22 mouse cellular contexts compared by ENCODE assay signal in genomic region chr16:94023352-94024280, GRCm38 (mm10). TPM values are rescaled to one million over a fixed set of nuclear protein-coding genes. Genes with fewer than 3 reads are reported as not detected.
DNase-seq lines count a peak whose midpoint lies in the region; ATAC-seq and TF ChIP-seq lines count a peak whose summit lies in the region.
"Had no signal": no experiment of that assay in that cellular context is flagged by ENCODE, and none has a peak within 500 bp of the region (broad histone marks: within the 10 kb centered on the region; RNA-seq: fewer than 3 reads in every experiment).

No protein-coding gene starts in this region.

- H3K79me2 ChIP-seq in CH12.LX (replicated peaks; ENCODE audit: control insufficient read depth, extremely low read depth, insufficient read depth, poor library complexity, severe bottlenecking), result no peaks in the 10 kb centered on the region

- TF ChIP-seq CTCF in lung, embryonic 14.5 days (IDR thresholded peaks at IDR 0.05; ENCODE audit: low read depth), result no peak
- no peak for TF ChIP-seq CTCF in CH12.LX (conservative IDR thresholded peaks at IDR 0.05 in 1 of 2, IDR thresholded peaks at IDR 0.05 in 1 of 2; ENCODE audit: low read depth in 2 of 2, low read length in 2 of 2)
- no peak for TF ChIP-seq CTCF in thymus, adult 2 months (IDR thresholded peaks at IDR 0.05; ENCODE audit: borderline replicate concordance, control insufficient read depth, extremely low read depth, insufficient read depth, low read length, poor library complexity)

- peaks cover 5% of the 10 kb centered on the region; the same call in 1 of the 2 replicates for H3K4me1 ChIP-seq in lung, embryonic 14.5 days (ENCODE audit: insufficient read depth)
- peaks cover 7 to 46% of the 10 kb centered on the region in 2 experiments for H3K4me1 ChIP-seq in CH12.LX (ENCODE audit: control insufficient read depth in 1 of 2, insufficient read depth in 2 of 2)
- H3K4me1 ChIP-seq in thymus, adult 2 months (replicated peaks; ENCODE audit: control insufficient read depth, insufficient read depth, low read length), result no peaks in the 10 kb centered on the region
- H3K4me1 ChIP-seq: forebrain, embryonic 10.5 days; liver, embryonic 15.5 days; midbrain, embryonic 12.5 days had no signal

- 30% methylated on average over 28 of the region's 28 CpGs for WGBS in lung, embryonic 14.5 days
- 64% methylated on average over 28 of the region's 28 CpGs for WGBS in thymus, adult 2 months

- H3K27me3 ChIP-seq in lung, embryonic 14.5 days (ENCODE audit: insufficient read depth, low read length), result no peaks in the 10 kb centered on the region
- no peaks in the 10 kb centered on the region for H3K27me3 ChIP-seq in CH12.LX (replicated peaks)
- no peaks in the 10 kb centered on the region for H3K27me3 ChIP-seq in splenic B cell, adult 2 months (ENCODE audit: control insufficient read depth, insufficient read depth, low read length, poor library complexity, severe bottlenecking)
- no peaks in the 10 kb centered on the region for H3K27me3 ChIP-seq in thymus, adult 2 months (ENCODE audit: control insufficient read depth, insufficient read depth, low read length)
- H3K27me3 ChIP-seq: liver, embryonic 15.5 days; midbrain, embryonic 12.5 days had no signal

- DNase-seq in lung, embryonic 14.5 days, result peak; percentile 56
- no peak for DNase-seq in lung, postnatal 25 days (ENCODE audit: low spot score)
- DNase-seq in CH12.LX (ENCODE audit: extremely low read depth), result no peak
- DNase-seq in splenic B cell, adult 2 months (ENCODE audit: low read depth, low spot score), result peak; percentile 39
- no peak for DNase-seq in adipocyte (ENCODE audit: low spot score)
- DNase-seq in thymus, adult 2 months, result no peak
- DNase-seq in adrenal gland, adult 2 months, result no peak
- DNase-seq: adrenal gland, adult 8-10 months; cerebellum, adult 8-10 months; forebrain, postnatal 0 days; heart, postnatal 14 days; kidney, adult 11 months; thymus, postnatal 4 days had no signal

- H3K27ac ChIP-seq in lung, embryonic 14.5 days (ENCODE audit: low read depth), result peak overlapping the region; percentile 30; the same call in 1 of the 2 replicates
- H3K27ac ChIP-seq in CH12.LX (ENCODE audit: insufficient read depth, low read depth), result no peak overlapping the region
- H3K27ac ChIP-seq in thymus, adult 2 months (ENCODE audit: control insufficient read depth, insufficient read depth, low read length), result no peak overlapping the region
- H3K27ac ChIP-seq: forebrain, embryonic 10.5 days; hindbrain, embryonic 14.5 days; limb, embryonic 13.5 days; liver, embryonic 15.5 days; midbrain, embryonic 12.5 days had no signal

- TF ChIP-seq EP300 in CH12.LX (IDR thresholded peaks at IDR 0.05; ENCODE audit: low read length), result no peak

- peaks cover 5% of the 10 kb centered on the region; the same call in 1 of the 2 replicates for H3K9me3 ChIP-seq in lung, embryonic 14.5 days (ENCODE audit: low read depth, low read length)
- H3K9me3 ChIP-seq in CH12.LX (replicated peaks; ENCODE audit: low read length), result peaks cover 18% of the 10 kb centered on the region
- H3K9me3 ChIP-seq: liver, embryonic 15.5 days had no signal

- no peak overlapping the region for H3K4me3 ChIP-seq in lung, embryonic 14.5 days (ENCODE audit: low read depth, low read length)
- no peak overlapping the region for H3K4me3 ChIP-seq in CH12.LX (replicated peaks in 1 of 3; ENCODE audit: low read depth in 2 of 3, low read length in 2 of 3, poor library complexity in 1 of 3)
- H3K4me3 ChIP-seq in thymus, adult 2 months (ENCODE audit: control insufficient read depth, insufficient read depth, low read length), result no peak overlapping the region
- H3K4me3 ChIP-seq: forebrain, embryonic 10.5 days; limb, embryonic 13.5 days; liver, embryonic 15.5 days; midbrain, embryonic 12.5 days had no signal

- peak; percentile 79 for ATAC-seq in lung, embryonic 14.5 days (ENCODE audit: insufficient read depth)
- ATAC-seq in granulocyte monocyte progenitor cell, adult 5-6 weeks (replicated peaks; ENCODE audit: poor library complexity, severe bottlenecking), result peak; percentile 31
- ATAC-seq: forebrain, postnatal 0 days had no signal

- in situ Hi-C loops in CH12.LX (cut with MboI; ENCODE audit: low pct_ligation_motif_present, low pct_unique_long_range_greater_than_20kb, low sequenced_read_pairs), result loop anchor here (25.0 kb wide), 1 partner anchor 336 kb away; the partner anchor contains the start of gene Cbr3

- TF ChIP-seq POLR2A in CH12.LX (IDR thresholded peaks at IDR 0.05; ENCODE audit: low read depth, low read length), result no peak
- TF ChIP-seq POLR2A in thymus, adult 2 months (IDR thresholded peaks at IDR 0.05; ENCODE audit: control insufficient read depth, extremely low read depth, insufficient read depth, low read length, poor library complexity), result no peak

- H3K9ac ChIP-seq in lung, embryonic 14.5 days, result no peak overlapping the region; the same call in 1 of the 2 replicates
- no peak overlapping the region for H3K9ac ChIP-seq in CH12.LX (ENCODE audit: insufficient read depth, low read depth)
- H3K9ac ChIP-seq: forebrain, postnatal 0 days; hindbrain, embryonic 14.5 days; limb, embryonic 13.5 days; liver, embryonic 15.5 days; midbrain, embryonic 12.5 days had no signal

- dilution Hi-C loops in CH12.LX (cut with MboI; ENCODE audit: extremely low pct_ligation_motif_present, extremely low pct_unique_long_range_greater_than_20kb, low sequenced_read_pairs), result no loop called here

- H3K36me3 ChIP-seq in lung, embryonic 14.5 days (ENCODE audit: insufficient read depth), result no peaks in the 10 kb centered on the region
- no peaks in the 10 kb centered on the region for H3K36me3 ChIP-seq in CH12.LX (replicated peaks in 1 of 2; ENCODE audit: control insufficient read depth in 1 of 2, insufficient read depth in 1 of 2, low read length in 1 of 2)
- no peaks in the 10 kb centered on the region for H3K36me3 ChIP-seq in splenic B cell, adult 2 months (ENCODE audit: control insufficient read depth, insufficient read depth, low read length, poor library complexity, severe bottlenecking)
- no peaks in the 10 kb centered on the region for H3K36me3 ChIP-seq in thymus, adult 2 months (ENCODE audit: control insufficient read depth, insufficient read depth, low read length)
- H3K36me3 ChIP-seq: forebrain, embryonic 10.5 days; limb, embryonic 13.5 days; liver, embryonic 15.5 days; midbrain, embryonic 12.5 days had no signal

- no peak for TF ChIP-seq RAD21 in CH12.LX (IDR thresholded peaks at IDR 0.05; ENCODE audit: low read depth, low read length)

- peak overlapping the region; percentile 38 for H3K4me2 ChIP-seq in lung, embryonic 14.5 days
- H3K4me2 ChIP-seq in CH12.LX (ENCODE audit: insufficient read depth, low read depth, poor library complexity, severe bottlenecking), result no peak overlapping the region
- H3K4me2 ChIP-seq: heart, embryonic 11.5 days; hindbrain, embryonic 14.5 days; limb, embryonic 13.5 days; liver, embryonic 15.5 days; midbrain, embryonic 12.5 days had no signal

TF ChIP-seq in CH12.LX, 34 proteins besides CTCF, POLR2A, EP300 and RAD21:
- TF ChIP-seq NRF1 (IDR thresholded peaks at IDR 0.05; ENCODE audit: low read depth, low read length) (peak; percentile 71), E2F4 (IDR thresholded peaks at IDR 0.05; ENCODE audit: insufficient replicate concordance, low read depth, low read length) (no peak), PAX5 (IDR thresholded peaks at IDR 0.05; ENCODE audit: low read length) (no peak)

RNA-seq across cellular contexts. Expression of gene Cldn14, which starts 15.0 kb away (rescaled TPM):
- not detected in 2 replicates for polyA plus RNA-seq in lung, embryonic 14.5 days (2014; fragmentation: Nextera tagmentation; extraction: Ambion mirVana)
- total RNA-seq in CH12.LX (2012; rRNA removed) (0.25 and 0.38 TPM in 2 replicates), CH12.LX (2014; rRNA removed) (0.15 and 0.39 TPM in 2 replicates)
- 0.21 and 0.71 TPM in 2 replicates for polyA plus RNA-seq in CH12.LX (2012; ENCODE audit: insufficient read length, low read depth)
- total RNA-seq in granulocyte monocyte progenitor cell, adult 5-6 weeks (2014; fragmentation: Nextera tagmentation), result not detected in 2 replicates
- total RNA-seq in granulocyte monocyte progenitor cell, adult 5-6 weeks (2017), result not detected in 2 replicates
- 0.26 and 0.46 TPM in 2 replicates for polyA plus RNA-seq in thymus, adult 2 months (2012; rRNA removed)
- total RNA-seq in adrenal gland, adult 2 months (2021), result not detected
- 0.08 TPM in 1 of 2 replicates, not detected in the other for polyA plus RNA-seq in adrenal gland, adult 2 months (2012; rRNA removed)
- total RNA-seq: adrenal gland, adult 8-10 months; forebrain, postnatal 0 days; gastrocnemius, adult 18-20 months; heart, postnatal 14 days had no signal
- polyA plus RNA-seq: forebrain, embryonic 10.5 days; forebrain, postnatal 0 days; hindbrain, embryonic 14.5 days; limb, embryonic 13.5 days; midbrain, embryonic 12.5 days; neural tube, embryonic 14.5 days had no signal

Comparison
In these comparisons a context has a peak if more than half of its experiments do, and no peak if none do; other contexts are left out.
1. DNase-seq: peak in lung, embryonic 14.5 days (single experiment) and splenic B cell, adult 2 months (single experiment); none in lung, postnatal 25 days (single experiment), CH12.LX (single experiment), adipocyte (single experiment), thymus, adult 2 months (single experiment) and adrenal gland, adult 2 months (single experiment).